Mouse (Mus musculus): ENCODE measurements around the gene Vmn1r121.
"Not testable (repeated sequence)": the region's sequence is repeated elsewhere in the genome, so short reads cannot be mapped to it uniquely, and the experiment has no call there.

DNA sequence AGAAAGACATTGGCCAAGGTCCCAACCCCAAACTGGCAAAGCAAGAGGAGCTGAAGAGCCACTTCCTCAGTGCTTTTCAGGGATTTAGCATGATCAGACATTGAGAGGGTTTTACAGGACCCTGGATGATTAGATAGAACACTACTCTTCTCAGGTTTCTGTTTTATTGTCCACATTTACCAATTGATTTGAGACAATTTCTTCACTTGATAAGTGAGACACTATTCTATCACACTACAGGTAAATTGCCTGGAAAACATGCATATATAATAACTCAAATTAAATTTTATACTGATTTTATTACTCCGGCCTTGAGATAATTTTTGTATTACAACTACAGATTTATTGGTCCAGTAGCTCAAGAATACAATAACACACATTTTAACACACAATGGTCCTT, 44.6 kb downstream of the Vmn1r121 start, which contains the start of gene Vmn1r120:
- TF ChIP-seq CTCF (conservative IDR thresholded peaks at IDR 0.05; ENCODE audit: low read length); POU5F1 (IDR thresholded peaks at IDR 0.05; ENCODE audit: borderline replicate concordance, low read length); NANOG (IDR thresholded peaks at IDR 0.05; ENCODE audit: borderline replicate concordance, low read length): not testable (repeated sequence)
